Mouse (Mus musculus): ENCODE results near the gene B9d1. TPM values are rescaled to one million over a fixed set of nuclear protein-coding genes. Genes with fewer than 3 reads are reported as not detected.

Gene B9d1
- polyA plus RNA-seq, 1 experiment from 2014 or later = 36.1 TPM

- H3K4me1 ChIP-seq (replicated peaks; ENCODE audit: control insufficient read depth, insufficient read depth, low read length) = no peaks in the 10 kb centered on the region
- no peak overlapping the region for H3K9ac ChIP-seq (replicated peaks; ENCODE audit: low read depth, low read length)
- H3K9me3 ChIP-seq (ENCODE audit: control insufficient read depth, low read length) = no peaks in the 10 kb centered on the region
- no peak overlapping the region for H3K4me3 ChIP-seq (replicated peaks; ENCODE audit: low read length)
- ATAC-seq = no peak
- H3K27ac ChIP-seq (ENCODE audit: low read length) = no peak overlapping the region
- H3K36me3 ChIP-seq (ENCODE audit: control insufficient read depth, insufficient read depth) = no peaks in the 10 kb centered on the region
- no peak overlapping the region for H3K4me2 ChIP-seq (ENCODE audit: low read length)
- 89% methylated on average over 5 of the region's 5 CpGs for WGBS
- H3K27me3 ChIP-seq (replicated peaks; ENCODE audit: control insufficient read depth, insufficient read depth, low read length) = no peaks in the 10 kb centered on the region
Observed at GRCm38 (mm10) chr11:61533571-61533970, 28.6 kb downstream of the B9d1 start.

GRCm38 (mm10) chr11:61535530-61535929 is 30.6 kb downstream of the B9d1 start:
- Histone ChIP-seq H3K9me3 (ENCODE audit: control insufficient read depth, low read length) (no peaks in the 10 kb centered on the region), H3K27ac (ENCODE audit: low read length) (no peak overlapping the region), H3K4me1 (replicated peaks; ENCODE audit: control insufficient read depth, insufficient read depth, low read length) (no peaks in the 10 kb centered on the region), H3K27me3 (replicated peaks; ENCODE audit: control insufficient read depth, insufficient read depth, low read length) (no peaks in the 10 kb centered on the region), H3K36me3 (ENCODE audit: control insufficient read depth, insufficient read depth) (no peaks in the 10 kb centered on the region), H3K4me2 (ENCODE audit: low read length) (no peak overlapping the region), H3K4me3 (replicated peaks; ENCODE audit: low read length) (no peak overlapping the region), H3K9ac (replicated peaks; ENCODE audit: low read depth, low read length) (no peak overlapping the region)
- no peak for ATAC-seq
- WGBS = 67% methylated on average over 1 of the region's 1 CpGs

DNA sequence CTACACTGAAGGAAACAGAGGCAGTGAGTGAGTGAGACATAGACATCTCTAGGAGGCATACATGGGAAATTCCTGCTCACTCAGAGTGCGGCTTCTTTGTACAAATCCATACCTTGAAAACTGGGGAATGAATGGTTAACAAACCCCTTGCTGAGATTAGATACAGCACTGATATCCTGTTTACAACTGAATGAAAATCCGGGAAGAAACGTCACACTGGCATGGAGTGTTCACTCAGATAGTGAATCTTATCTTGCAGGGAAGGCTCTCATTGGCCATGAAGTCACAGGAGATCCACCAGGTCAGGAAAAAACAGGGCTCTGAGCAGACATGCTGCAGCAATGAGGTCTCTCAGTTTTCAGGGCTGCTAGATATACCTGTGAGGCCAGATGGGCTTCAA is 32.0 kb downstream of the B9d1 start:
- Histone ChIP-seq H3K4me2 (ENCODE audit: low read length) (no peak overlapping the region), H3K27ac (ENCODE audit: low read length) (no peak overlapping the region), H3K4me1 (replicated peaks; ENCODE audit: control insufficient read depth, insufficient read depth, low read length) (no peaks in the 10 kb centered on the region), H3K36me3 (ENCODE audit: control insufficient read depth, insufficient read depth) (no peaks in the 10 kb centered on the region), H3K9me3 (ENCODE audit: control insufficient read depth, low read length) (no peaks in the 10 kb centered on the region), H3K4me3 (replicated peaks; ENCODE audit: low read length) (no peak overlapping the region), H3K27me3 (replicated peaks; ENCODE audit: control insufficient read depth, insufficient read depth, low read length) (no peaks in the 10 kb centered on the region), H3K9ac (replicated peaks; ENCODE audit: low read depth, low read length) (no peak overlapping the region)
- 71% methylated on average over 3 of the region's 3 CpGs for WGBS
- no peak for ATAC-seq

GRCm38 (mm10) chr11:61537362-61537761 is 32.4 kb downstream of the B9d1 start:
- no peak overlapping the region for H3K4me2 ChIP-seq (ENCODE audit: low read length)
- H3K27ac ChIP-seq (ENCODE audit: low read length) = no peak overlapping the region
- 88% methylated on average over 3 of the region's 3 CpGs for WGBS
- no peaks in the 10 kb centered on the region for H3K36me3 ChIP-seq (ENCODE audit: control insufficient read depth, insufficient read depth)
- H3K9ac ChIP-seq (replicated peaks; ENCODE audit: low read depth, low read length) = no peak overlapping the region
- H3K4me1 ChIP-seq (replicated peaks; ENCODE audit: control insufficient read depth, insufficient read depth, low read length) = no peaks in the 10 kb centered on the region
- H3K27me3 ChIP-seq (replicated peaks; ENCODE audit: control insufficient read depth, insufficient read depth, low read length) = no peaks in the 10 kb centered on the region
- no peak overlapping the region for H3K4me3 ChIP-seq (replicated peaks; ENCODE audit: low read length)
- ATAC-seq = no peak
- no peaks in the 10 kb centered on the region for H3K9me3 ChIP-seq (ENCODE audit: control insufficient read depth, low read length)

DNA sequence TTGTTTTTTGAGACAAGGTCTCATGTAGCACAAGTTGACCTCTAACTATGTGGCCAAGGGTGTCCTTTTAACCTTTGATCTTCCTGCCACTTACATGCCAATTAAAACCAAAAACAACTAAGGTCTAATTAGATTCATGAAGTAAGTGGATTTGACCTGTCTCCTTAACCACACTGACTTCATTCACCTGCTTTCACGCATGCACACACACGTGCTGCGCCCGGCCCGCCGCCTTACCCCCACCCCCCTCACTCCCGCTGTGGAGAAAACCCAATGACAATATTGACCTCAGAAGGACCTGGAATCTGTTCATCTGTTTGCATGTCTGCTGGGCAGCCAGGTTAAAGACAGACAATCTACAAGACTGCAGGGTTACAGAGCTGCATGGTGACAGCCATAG is 35.7 kb downstream of the B9d1 start:
- Histone ChIP-seq H3K4me1 (replicated peaks; ENCODE audit: control insufficient read depth, insufficient read depth, low read length) (no peaks in the 10 kb centered on the region), H3K27me3 (replicated peaks; ENCODE audit: control insufficient read depth, insufficient read depth, low read length) (no peaks in the 10 kb centered on the region), H3K9me3 (ENCODE audit: control insufficient read depth, low read length) (no peaks in the 10 kb centered on the region), H3K4me3 (replicated peaks; ENCODE audit: low read length) (no peak overlapping the region), H3K36me3 (ENCODE audit: control insufficient read depth, insufficient read depth) (no peaks in the 10 kb centered on the region), H3K27ac (ENCODE audit: low read length) (no peak overlapping the region), H3K4me2 (ENCODE audit: low read length) (no peak overlapping the region), H3K9ac (replicated peaks; ENCODE audit: low read depth, low read length) (no peak overlapping the region)
- ATAC-seq = no peak
- 78% methylated on average over 7 of the region's 7 CpGs for WGBS

- H3K4me3 ChIP-seq (replicated peaks; ENCODE audit: low read length) = no peak overlapping the region
- no peak overlapping the region for H3K27ac ChIP-seq (ENCODE audit: low read length)
- H3K9ac ChIP-seq (replicated peaks; ENCODE audit: low read depth, low read length) = no peak overlapping the region
- H3K36me3 ChIP-seq (ENCODE audit: control insufficient read depth, insufficient read depth) = no peaks in the 10 kb centered on the region
- no peaks in the 10 kb centered on the region for H3K9me3 ChIP-seq (ENCODE audit: control insufficient read depth, low read length)
- no peak overlapping the region for H3K4me2 ChIP-seq (ENCODE audit: low read length)
- no peaks in the 10 kb centered on the region for H3K4me1 ChIP-seq (replicated peaks; ENCODE audit: control insufficient read depth, insufficient read depth, low read length)
- 89% methylated on average over 2 of the region's 2 CpGs for WGBS
- no peak for ATAC-seq
- H3K27me3 ChIP-seq (replicated peaks; ENCODE audit: control insufficient read depth, insufficient read depth, low read length) = no peaks in the 10 kb centered on the region
Observed at GRCm38 (mm10) chr11:61541106-61541505, 36.2 kb downstream of the B9d1 start.

GRCm38 (mm10) chr11:61545586-61545985 is 40.6 kb downstream of the B9d1 start:
- no peak for ATAC-seq
- 93% methylated on average over 2 of the region's 2 CpGs for WGBS
- no peaks in the 10 kb centered on the region for H3K27me3 ChIP-seq (replicated peaks; ENCODE audit: control insufficient read depth, insufficient read depth, low read length)
- H3K36me3 ChIP-seq (ENCODE audit: control insufficient read depth, insufficient read depth) = no peaks in the 10 kb centered on the region
- H3K9me3 ChIP-seq (ENCODE audit: control insufficient read depth, low read length) = no peaks in the 10 kb centered on the region
- no peak overlapping the region for H3K4me3 ChIP-seq (replicated peaks; ENCODE audit: low read length)
- no peak overlapping the region for H3K27ac ChIP-seq (ENCODE audit: low read length)
- no peak overlapping the region for H3K4me2 ChIP-seq (ENCODE audit: low read length)
- 0 out of 2 replicates have a peak, but pooled peaks cover under 1% of the 10 kb centered on the region for H3K4me1 ChIP-seq (replicated peaks; ENCODE audit: control insufficient read depth, insufficient read depth, low read length)
- no peak overlapping the region for H3K9ac ChIP-seq (replicated peaks; ENCODE audit: low read depth, low read length)

GRCm38 (mm10) chr11:61546452-61546851 is 41.5 kb downstream of the B9d1 start:
- H3K9me3 ChIP-seq (ENCODE audit: control insufficient read depth, low read length) = no peaks in the 10 kb centered on the region
- H3K4me2 ChIP-seq (ENCODE audit: low read length) = no peak overlapping the region
- H3K27me3 ChIP-seq (replicated peaks; ENCODE audit: control insufficient read depth, insufficient read depth, low read length) = no peaks in the 10 kb centered on the region
- H3K27ac ChIP-seq (ENCODE audit: low read length) = no peak overlapping the region
- WGBS = 95% methylated on average over 10 of the region's 10 CpGs
- no peak overlapping the region for H3K9ac ChIP-seq (replicated peaks; ENCODE audit: low read depth, low read length)
- H3K4me1 ChIP-seq (replicated peaks; ENCODE audit: control insufficient read depth, insufficient read depth, low read length) = 0 out of 2 replicates have a peak, but pooled peaks cover 2% of the 10 kb centered on the region
- no peak for ATAC-seq
- H3K4me3 ChIP-seq (replicated peaks; ENCODE audit: low read length) = no peak overlapping the region
- H3K36me3 ChIP-seq (ENCODE audit: control insufficient read depth, insufficient read depth) = no peaks in the 10 kb centered on the region

DNA sequence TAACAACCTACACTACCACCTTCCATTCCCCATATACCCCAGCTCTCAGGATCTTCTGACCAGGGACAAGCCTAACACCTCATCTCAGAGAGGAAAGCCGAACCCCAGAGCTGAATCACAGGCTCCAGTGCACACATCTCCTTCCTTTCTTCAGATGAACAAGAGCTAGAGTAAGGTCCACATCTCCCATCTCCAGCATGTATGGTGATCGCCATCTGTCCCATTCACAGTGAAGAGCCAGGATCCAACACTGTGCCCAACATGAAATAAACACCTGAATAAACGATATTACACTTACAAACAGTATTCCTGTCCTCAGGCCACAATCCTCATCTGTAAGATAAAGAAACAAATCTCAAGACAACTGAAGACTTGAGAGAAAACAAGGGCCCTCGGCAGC is 42.8 kb downstream of the B9d1 start:
- no peak overlapping the region for H3K4me3 ChIP-seq (replicated peaks; ENCODE audit: low read length)
- no peaks in the 10 kb centered on the region for H3K27me3 ChIP-seq (replicated peaks; ENCODE audit: control insufficient read depth, insufficient read depth, low read length)
- 93% methylated on average over 4 of the region's 4 CpGs for WGBS
- ATAC-seq = no peak
- H3K9me3 ChIP-seq (ENCODE audit: control insufficient read depth, low read length) = no peaks in the 10 kb centered on the region
- H3K27ac ChIP-seq (ENCODE audit: low read length) = no peak overlapping the region
- H3K4me1 ChIP-seq (replicated peaks; ENCODE audit: control insufficient read depth, insufficient read depth, low read length) = 0 out of 2 replicates have a peak, but pooled peaks cover 2% of the 10 kb centered on the region
- H3K9ac ChIP-seq (replicated peaks; ENCODE audit: low read depth, low read length) = no peak overlapping the region
- no peaks in the 10 kb centered on the region for H3K36me3 ChIP-seq (ENCODE audit: control insufficient read depth, insufficient read depth)
- no peak overlapping the region for H3K4me2 ChIP-seq (ENCODE audit: low read length)

DNA sequence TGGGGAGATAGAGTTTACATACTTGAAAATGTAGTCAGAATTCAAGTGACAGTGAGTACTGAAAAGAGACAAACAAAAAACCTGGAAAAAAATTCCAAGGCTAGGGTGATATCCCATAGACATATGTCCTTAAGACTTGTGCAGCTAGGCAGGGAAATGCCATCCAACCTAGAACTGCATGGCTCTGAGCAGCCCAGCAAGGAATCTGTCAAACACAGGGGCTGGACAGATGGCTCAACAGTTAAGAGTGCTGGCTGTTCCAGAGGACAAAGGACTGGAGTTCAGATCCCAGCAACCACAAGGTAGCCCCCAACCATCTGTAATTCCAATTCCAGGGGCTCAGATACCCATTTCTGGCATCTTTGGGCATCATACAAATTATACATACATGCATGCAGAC is 45.7 kb downstream of the B9d1 start:
- H3K4me2 ChIP-seq (ENCODE audit: low read length) = no peak overlapping the region
- no peak overlapping the region for H3K27ac ChIP-seq (ENCODE audit: low read length)
- ATAC-seq = no peak
- H3K27me3 ChIP-seq (replicated peaks; ENCODE audit: control insufficient read depth, insufficient read depth, low read length) = no peaks in the 10 kb centered on the region
- H3K9me3 ChIP-seq (ENCODE audit: control insufficient read depth, low read length) = no peaks in the 10 kb centered on the region
- no peaks in the 10 kb centered on the region for H3K36me3 ChIP-seq (ENCODE audit: control insufficient read depth, insufficient read depth)
- H3K9ac ChIP-seq (replicated peaks; ENCODE audit: low read depth, low read length) = no peak overlapping the region
- H3K4me1 ChIP-seq (replicated peaks; ENCODE audit: control insufficient read depth, insufficient read depth, low read length) = peaks cover 12% of the 10 kb centered on the region
- H3K4me3 ChIP-seq (replicated peaks; ENCODE audit: low read length) = no peak overlapping the region
